Mouse (Mus musculus) lung, adult 2 months (tissue): ENCODE data around the gene Sh3gl2. TPM values are rescaled to one million over a fixed set of nuclear protein-coding genes. Genes with fewer than 3 reads are reported as not detected.

Source experiments
- DNase-seq: peaks from one replicate; pipeline ENCODE4 v3.0.0; 2022
- H3K4me1 ChIP-seq: fragments of 200-500 bp; 2 replicates; pipeline ENCODE4 v1.6.1; 2011; ENCODE audit warnings: low read length; ENCODE audit not compliant: control insufficient read depth, insufficient read depth
- H3K4me3 ChIP-seq: fragments of 200-500 bp; replicated peaks from 2 replicates; pipeline ENCODE3; 2011; ENCODE audit warnings: low read depth, mild to moderate bottlenecking, control low read depth, low read length; ENCODE audit errors: extremely low read depth
- CTCF ChIP-seq: fragments of 200-500 bp; IDR thresholded peaks from 2 replicates; pipeline ENCODE4 v1.5.1; 2011; ENCODE audit warnings: mild to moderate bottlenecking, low read length, control low read depth; ENCODE audit not compliant: insufficient read depth
- POLR2A ChIP-seq: fragments of 200-500 bp; IDR thresholded peaks from 2 replicates; pipeline ENCODE4 v1.6.1; 2011; ENCODE audit warnings: low read depth, mild to moderate bottlenecking, control low read depth, low read length, borderline replicate concordance; ENCODE audit errors: extremely low read depth
- WGBS: fragments of 180-500 bp; shearing (Covaris S2); methylation state at CpG from one replicate; pipeline ENCODE4 v1.1.7; 2018; 5-methylcytosine and 5-hydroxymethylcytosine counted together
- polyA plus RNA-seq: library from polyadenylated mRNA; depleted of rRNA; stranded (reverse); fragments of >200 nt; gene quantifications from 2 replicates; pipeline ENCODE4 v1.2.3, GENCODE M21; 2012

The Sh3gl2 gene
- polyA plus RNA-seq, 1 experiment, result 2.9 TPM

- 88% methylated on average over 5 of the region's 5 CpGs for WGBS
- no peak for TF ChIP-seq POLR2A
- no peak for TF ChIP-seq CTCF
- no peak for DNase-seq
Measured at GRCm38 (mm10) chr4:85339126-85339525, 134.2 kb downstream of the Sh3gl2 start.

GRCm38 (mm10) chr4:85340686-85341085 lies 135.8 kb downstream of the Sh3gl2 start:
- no peaks in the 10 kb centered on the region for H3K4me1 ChIP-seq
- H3K4me3 ChIP-seq, result no peak overlapping the region
- no peak for DNase-seq
- TF ChIP-seq POLR2A (no peak), CTCF (no peak)
- 70% methylated on average over 6 of the region's 6 CpGs for WGBS

More at GRCm38 (mm10) chr4:85339126-85339525, 134.2 kb downstream of the Sh3gl2 start:
- H3K4me3 ChIP-seq, result no peak overlapping the region
- no peaks in the 10 kb centered on the region for H3K4me1 ChIP-seq

GRCm38 (mm10) chr4:85345911-85346310 lies 141.0 kb downstream of the Sh3gl2 start:
- Histone ChIP-seq H3K4me1 (no peaks in the 10 kb centered on the region), H3K4me3 (no peak overlapping the region)
- DNase-seq, result no peak
- 84% methylated on average over 6 of the region's 6 CpGs for WGBS
- TF ChIP-seq CTCF (no peak), POLR2A (no peak)

GRCm38 (mm10) chr4:85348079-85348643 lies 143.2 kb downstream of the Sh3gl2 start:
- TF ChIP-seq CTCF (no peak), POLR2A (no peak)
- WGBS, result 82% methylated on average over 8 of the region's 8 CpGs
- no peaks in the 10 kb centered on the region for H3K4me1 ChIP-seq
- no peak overlapping the region for H3K4me3 ChIP-seq
- DNase-seq, result no peak

GRCm38 (mm10) chr4:85362661-85363060 lies 157.7 kb downstream of the Sh3gl2 start:
- DNase-seq, result no peak
- 81% methylated on average over 3 of the region's 3 CpGs for WGBS
- no peak for TF ChIP-seq CTCF
- no peak for TF ChIP-seq POLR2A
- H3K4me3 ChIP-seq, result no peak overlapping the region
- H3K4me1 ChIP-seq, result no peaks in the 10 kb centered on the region

GRCm38 (mm10) chr4:85363205-85363604 lies 158.3 kb downstream of the Sh3gl2 start:
- Histone ChIP-seq H3K4me3 (no peak overlapping the region), H3K4me1 (no peaks in the 10 kb centered on the region)
- TF ChIP-seq POLR2A, result no peak
- TF ChIP-seq CTCF, result no peak
- DNase-seq, result no peak
- WGBS, result 88% methylated on average over 4 of the region's 4 CpGs

- no peak for DNase-seq
- WGBS, result 61% methylated on average over 6 of the region's 6 CpGs
- no peak overlapping the region for H3K4me3 ChIP-seq
- H3K4me1 ChIP-seq, result no peaks in the 10 kb centered on the region; the same call in 1 of the 2 replicates
- TF ChIP-seq POLR2A (no peak), CTCF (no peak)
Measured at GRCm38 (mm10) chr4:85371036-85371435, 166.1 kb downstream of the Sh3gl2 start.

- Histone ChIP-seq H3K4me3 (no peak overlapping the region), H3K4me1 (no peaks in the 10 kb centered on the region; the same call in 1 of the 2 replicates)
- DNase-seq, result no peak
- TF ChIP-seq CTCF, result no peak
- TF ChIP-seq POLR2A, result no peak
- 86% methylated on average over 4 of the region's 4 CpGs for WGBS
Measured at GRCm38 (mm10) chr4:85374801-85375200, 169.9 kb downstream of the Sh3gl2 start.

GRCm38 (mm10) chr4:85376187-85376586 lies 171.3 kb downstream of the Sh3gl2 start:
- WGBS, result 89% methylated on average over 6 of the region's 6 CpGs
- no peak for TF ChIP-seq POLR2A
- no peak for TF ChIP-seq CTCF
- no peak for DNase-seq
- H3K4me1 ChIP-seq, result no peaks in the 10 kb centered on the region
- H3K4me3 ChIP-seq, result no peak overlapping the region

GRCm38 (mm10) chr4:85376610-85377009 lies 171.7 kb downstream of the Sh3gl2 start:
- TF ChIP-seq POLR2A, result no peak
- no peak for TF ChIP-seq CTCF
- no peak for DNase-seq
- no peak overlapping the region for H3K4me3 ChIP-seq
- H3K4me1 ChIP-seq, result no peaks in the 10 kb centered on the region
- 95% methylated on average over 5 of the region's 5 CpGs for WGBS
